ENCODE assay signal across 8 mouse cellular contexts in genomic region chr9:62510530-62510936, GRCm38 (mm10). TPM values are rescaled to one million over a fixed set of nuclear protein-coding genes. Genes with fewer than 3 reads are reported as not detected.
A peak's percentile ranks its signal among the peaks of the same experiment; 100 is the strongest.
DNase-seq lines count a peak whose midpoint lies in the region; ATAC-seq and TF ChIP-seq lines count a peak whose summit lies in the region.

No protein-coding gene starts in this region.

- no peak overlapping the region for H3K9ac ChIP-seq in forebrain, embryonic 15.5 days (replicated peaks)

- no peak overlapping the region; the same call in 1 of the 2 replicates for H3K4me2 ChIP-seq in forebrain, embryonic 15.5 days (replicated peaks)

- no peaks in the 10 kb centered on the region for H3K9me3 ChIP-seq in forebrain, embryonic 15.5 days

- no peak overlapping the region for H3K4me3 ChIP-seq in cerebellum, adult 2 months (replicated peaks; ENCODE audit: insufficient read depth, low read depth, low read length)
- no peak overlapping the region for H3K4me3 ChIP-seq in forebrain, embryonic 15.5 days

- DNase-seq in cerebellum, adult 2 months, result no peak
- DNase-seq in cerebellum, adult 11-12 months, result no peak
- peak; percentile 78 for DNase-seq in ES-CJ7 (ENCODE audit: low read depth, low spot score)
- peak; percentile 59 for DNase-seq in lung, postnatal 25 days (ENCODE audit: low spot score)
- peak; percentile 93 for DNase-seq in thymus, postnatal 0 days (ENCODE audit: low spot score)
- no peak for DNase-seq in frontal cortex, postnatal 25 days (ENCODE audit: low spot score in 2 of 2)
- DNase-seq in layer of hippocampus, postnatal 25 days (ENCODE audit: extremely low spot score in 1 of 2, low spot score in 1 of 2), result no peak

- H3K4me1 ChIP-seq in cerebellum, adult 2 months (ENCODE audit: control insufficient read depth, insufficient read depth, low read length), result peaks cover 75% of the 10 kb centered on the region
- peaks cover 59% of the 10 kb centered on the region for H3K4me1 ChIP-seq in forebrain, embryonic 15.5 days

- TF ChIP-seq POLR2A in cerebellum, adult 2 months (IDR thresholded peaks at IDR 0.05; ENCODE audit: borderline replicate concordance, insufficient read depth, low read length), result no peak

- H3K36me3 ChIP-seq in forebrain, embryonic 15.5 days, result no peaks in the 10 kb centered on the region

- peak overlapping the region; percentile 45; the same call in 1 of the 2 replicates for H3K27ac ChIP-seq in cerebellum, adult 2 months (ENCODE audit: insufficient read depth, low read length)
- peak overlapping the region; percentile 82 for H3K27ac ChIP-seq in forebrain, embryonic 15.5 days (replicated peaks)

- 48% methylated on average over 4 of the region's 4 CpGs for WGBS in cerebellum, adult 2 months
- WGBS in forebrain, embryonic 15.5 days, result 46% methylated on average over 4 of the region's 4 CpGs

- no peaks in the 10 kb centered on the region for H3K27me3 ChIP-seq in cerebellum, adult 2 months (ENCODE audit: control insufficient read depth, insufficient read depth, low read length)
- no peaks in the 10 kb centered on the region for H3K27me3 ChIP-seq in forebrain, embryonic 15.5 days

- peak; percentile 87 for ATAC-seq in forebrain, embryonic 15.5 days (replicated peaks)

- TF ChIP-seq CTCF in cerebellum, adult 2 months (IDR thresholded peaks at IDR 0.05; ENCODE audit: borderline replicate concordance, insufficient read depth, low read depth, low read length), result no peak

RNA-seq across cellular contexts. Expression of gene Coro2b, which starts 26.3 kb away (rescaled TPM):
- polyA plus RNA-seq in cerebellum, adult 2 months (2012; rRNA removed), result 210 and 244 TPM in 2 replicates
- 41.0 and 48.8 TPM in 2 replicates for polyA plus RNA-seq in forebrain, embryonic 15.5 days (2015; fragmentation: Nextera tagmentation; extraction: Ambion mirVana)
- polyA plus RNA-seq in thymus, postnatal 0 days (2015; fragmentation: Nextera tagmentation; extraction: Ambion mirVana), result 3.1 and 3.4 TPM in 2 replicates
- total RNA-seq in layer of hippocampus, postnatal 25 days (2021), result 100 to 1,000 TPM; 220 to 233 TPM

Comparison
In these comparisons a context has a peak if more than half of its experiments do, and no peak if none do; other contexts are left out.
1. DNase-seq: peak in ES-CJ7 (single experiment), lung, postnatal 25 days (single experiment) and thymus, postnatal 0 days (single experiment); none in cerebellum, adult 2 months (0 of 2), cerebellum, adult 11-12 months (single experiment), frontal cortex, postnatal 25 days (0 of 2) and layer of hippocampus, postnatal 25 days (0 of 2).